Mouse (Mus musculus) kidney, adult 8-10 months (tissue): Measurements from ENCODE around the gene Olfr814.
"Not testable (repeated sequence)": the region's sequence is repeated elsewhere in the genome, so short reads cannot be mapped to it uniquely, and the experiment has no call there.

Experiments
- DNase-seq, 2 experiments: peaks; one replicate each; pipeline ENCODE4 v3.0.0; 2022

Gene Olfr814

GRCm38 (mm10) chr10:129879751-129880150 lies at the start of gene Olfr814:
Gene Olfr814 (minus strand): TSS chr10:129879851.
- not testable (repeated sequence) for DNase-seq

DNA sequence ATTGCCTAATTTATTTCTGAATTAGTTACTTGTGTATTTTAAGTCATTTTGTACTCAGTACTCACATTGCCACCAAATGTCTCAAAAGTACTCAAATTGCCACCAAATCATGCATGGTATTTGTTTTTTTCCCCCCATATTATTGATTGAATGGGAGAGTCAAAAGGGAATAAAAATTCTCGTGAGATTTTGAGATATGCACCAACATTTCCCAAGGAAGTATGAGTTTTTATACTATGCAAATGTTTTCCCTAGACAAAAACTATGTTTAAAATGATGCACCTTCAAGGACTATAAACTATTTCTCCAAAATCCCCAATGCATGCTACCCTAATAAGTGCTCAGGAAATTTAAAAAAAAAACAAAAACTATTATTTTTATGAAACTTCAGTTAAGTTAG lies 35.8 kb upstream of the Olfr814 start, which contains the start of gene Olfr816:
Olfr816 (minus strand) TSS at position 101 of the 400 bp plus-strand sequence.
- no peak for DNase-seq

GRCm38 (mm10) chr10:129905767-129906166 lies 26.1 kb upstream of the Olfr814 start, which contains the start of gene Olfr815:
Gene Olfr815 (minus strand): TSS chr10:129905867.
- not testable (repeated sequence) for DNase-seq

DNA sequence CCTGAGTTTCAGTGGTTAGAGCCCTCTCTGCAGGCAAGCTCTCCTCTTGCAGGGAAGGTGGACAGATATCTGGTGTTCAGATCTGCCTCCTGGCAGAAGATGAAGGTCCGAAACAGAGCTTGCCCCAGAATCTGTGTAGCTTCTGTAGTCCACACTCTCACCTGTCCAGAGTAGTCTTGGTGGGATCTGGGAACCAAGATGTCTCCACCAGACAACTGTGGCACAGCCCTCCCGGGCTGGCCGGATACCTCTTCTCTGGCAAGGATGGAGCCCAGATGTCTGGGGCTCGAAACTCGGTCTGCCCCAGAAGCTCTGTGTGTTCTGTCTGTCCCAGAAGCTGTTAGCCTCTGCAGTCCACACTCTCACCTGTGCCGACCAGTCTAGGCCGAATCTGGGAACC lies 6.3 kb upstream of the Olfr814 start:
- no peak for DNase-seq

- DNase-seq: not testable (repeated sequence)
Observed at GRCm38 (mm10) chr10:129885496-129885895, 5.8 kb upstream of the Olfr814 start.

DNA sequence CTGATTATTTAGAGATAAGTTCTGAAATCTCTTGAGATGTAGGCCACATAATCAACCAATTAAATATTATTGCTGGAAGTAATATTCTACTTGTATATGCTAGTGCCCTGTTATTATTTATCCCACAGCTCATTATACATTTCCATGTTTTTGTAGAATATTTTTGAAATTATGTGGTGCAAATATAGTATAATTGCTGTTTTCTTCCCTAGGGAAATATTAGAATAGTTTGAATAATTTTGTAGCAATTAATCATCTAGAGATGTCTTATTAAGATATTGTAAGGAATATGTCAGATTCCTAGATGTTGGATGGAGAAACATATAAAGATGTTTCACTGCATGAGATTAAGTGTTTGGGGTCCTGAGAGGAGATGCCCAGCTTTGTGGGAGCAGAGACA lies 24.6 kb downstream of the Olfr814 start, which contains the start of gene Olfr813:
Olfr813 (plus strand) TSS at position 301 of the 400 bp plus-strand sequence.
- no peak for DNase-seq

DNA sequence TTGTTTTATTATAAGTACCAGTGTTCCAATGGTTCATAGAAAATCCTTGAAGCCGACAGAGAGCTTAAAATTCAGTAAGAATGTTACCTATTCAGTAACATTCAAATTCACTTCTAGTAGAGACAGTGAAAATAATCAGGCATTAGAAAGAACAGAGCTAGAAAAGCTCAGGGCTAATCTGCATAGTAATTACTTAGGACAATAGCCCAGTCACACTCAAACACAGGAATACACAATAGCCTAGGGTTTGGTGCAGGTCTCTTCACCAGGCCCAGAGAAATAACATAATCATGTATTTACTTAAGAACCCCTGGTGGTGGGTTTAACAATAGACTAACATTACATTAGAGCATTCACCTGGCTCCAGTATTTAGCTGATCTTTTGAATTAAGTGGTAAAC lies 32.3 kb downstream of the Olfr814 start:
- DNase-seq: no peak

DNA sequence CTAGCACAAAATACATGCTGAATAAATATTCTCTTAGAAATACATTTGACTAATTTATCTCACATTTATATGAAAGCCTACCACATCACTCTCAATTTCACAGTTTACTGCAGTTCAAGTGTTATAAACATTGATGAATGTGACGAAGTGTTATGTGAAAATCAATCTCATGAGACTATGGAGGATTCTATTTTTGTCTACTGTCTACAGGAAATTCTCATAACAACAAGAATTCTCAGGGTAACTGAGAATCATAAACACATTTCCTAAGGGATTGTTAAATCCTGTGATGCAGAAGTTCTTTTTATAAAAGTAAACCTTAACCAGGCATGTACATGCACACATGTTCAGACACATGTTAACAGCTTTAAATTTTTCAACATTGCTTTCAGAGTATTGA lies 33.7 kb downstream of the Olfr814 start, which contains the start of gene Olfr812:
Olfr812 (minus strand) TSS at position 101 of the 400 bp plus-strand sequence.
- no peak for DNase-seq
